Comparison of ENCODE assay signal across 20 mouse cellular contexts in genomic region chr15:13419616-13420015, GRCm38 (mm10).
A peak's percentile ranks its signal among the peaks of the same experiment; 100 is the strongest.
DNase-seq lines count a peak whose midpoint lies in the region; ATAC-seq and TF ChIP-seq lines count a peak whose summit lies in the region.
"Had no signal": no experiment of that assay in that cellular context is flagged by ENCODE, and none has a peak within 500 bp of the region (broad histone marks: within the 10 kb centered on the region; RNA-seq: fewer than 3 reads in every experiment).

No protein-coding gene starts in this region.

- H3K4me1 ChIP-seq in kidney, embryonic 14.5 days (ENCODE audit: control insufficient read depth, insufficient read depth, low read length): peaks cover 3% of the 10 kb centered on the region; the same call in 1 of the 2 replicates
- no peaks in the 10 kb centered on the region for H3K4me1 ChIP-seq in lung, postnatal 0 days (ENCODE audit: insufficient read depth, low read depth, low read length)
- no peaks in the 10 kb centered on the region for H3K4me1 ChIP-seq in lung, adult 2 months (ENCODE audit: control insufficient read depth, insufficient read depth, low read length)
- H3K4me1 ChIP-seq: embryonic facial prominence, embryonic 15.5 days; limb, embryonic 13.5 days; liver, embryonic 15.5 days; neural tube, embryonic 12.5 days had no signal

- H3K4me3 ChIP-seq in kidney, embryonic 14.5 days (ENCODE audit: low read length): no peak overlapping the region
- no peak overlapping the region for H3K4me3 ChIP-seq in lung, postnatal 0 days (ENCODE audit: low read depth, low read length)
- no peak overlapping the region for H3K4me3 ChIP-seq in lung, adult 2 months (replicated peaks; ENCODE audit: extremely low read depth, low read depth, low read length)
- H3K4me3 ChIP-seq: embryonic facial prominence, embryonic 15.5 days; limb, embryonic 13.5 days; liver, embryonic 15.5 days; neural tube, embryonic 12.5 days had no signal

- no peak overlapping the region for H3K9ac ChIP-seq in kidney, embryonic 14.5 days (ENCODE audit: low read depth, low read length)
- no peak overlapping the region for H3K9ac ChIP-seq in lung, postnatal 0 days (replicated peaks; ENCODE audit: low read depth)
- H3K9ac ChIP-seq: embryonic facial prominence, embryonic 15.5 days; limb, embryonic 13.5 days; liver, embryonic 15.5 days; neural tube, embryonic 12.5 days had no signal

- H3K27ac ChIP-seq in kidney, embryonic 14.5 days (ENCODE audit: low read depth, low read length): no peak overlapping the region
- no peak overlapping the region for H3K27ac ChIP-seq in lung, postnatal 0 days (ENCODE audit: low read length)
- H3K27ac ChIP-seq: embryonic facial prominence, embryonic 15.5 days; limb, embryonic 13.5 days; liver, embryonic 15.5 days; neural tube, embryonic 12.5 days had no signal

- no peak for DNase-seq in kidney, adult 18-20 months
- DNase-seq in lung, postnatal 0 days (ENCODE audit: low spot score): no peak
- no peak for DNase-seq in lung, adult 2 months
- peak; percentile 61 for DNase-seq in embryo, embryonic 11 days
- DNase-seq in mesoderm, embryonic 11.5 days (ENCODE audit: low read depth, low spot score): peak; percentile 30
- no peak for DNase-seq in adrenal gland, adult 8-10 months
- DNase-seq: adrenal gland, postnatal 14 days; B cell, adult 2 months; cerebellum, adult 18-20 months; cerebellum, postnatal 36 days; gastrocnemius, postnatal 36 days; heart, postnatal 10 days; right cerebral cortex, postnatal 14 days had no signal

- 18% methylated on average over 3 of the region's 3 CpGs for WGBS in kidney, embryonic 14.5 days
- WGBS in lung, postnatal 0 days: 14% methylated on average over 3 of the region's 3 CpGs
- WGBS in lung, adult 2 months: 21% methylated on average over 3 of the region's 3 CpGs

- no peak overlapping the region for H3K4me2 ChIP-seq in kidney, embryonic 14.5 days (replicated peaks; ENCODE audit: low read depth, low read length)
- no peak overlapping the region for H3K4me2 ChIP-seq in lung, postnatal 0 days (replicated peaks; ENCODE audit: low read depth, low read length)
- H3K4me2 ChIP-seq: embryonic facial prominence, embryonic 15.5 days; limb, embryonic 13.5 days; liver, embryonic 15.5 days; neural tube, embryonic 12.5 days had no signal

- H3K27me3 ChIP-seq in kidney, embryonic 14.5 days (ENCODE audit: control insufficient read depth, insufficient read depth, low read length): no peaks in the 10 kb centered on the region
- no peaks in the 10 kb centered on the region for H3K27me3 ChIP-seq in lung, postnatal 0 days (replicated peaks; ENCODE audit: insufficient read depth, low read length)
- H3K27me3 ChIP-seq: embryonic facial prominence, embryonic 15.5 days; limb, embryonic 13.5 days; liver, embryonic 15.5 days; neural tube, embryonic 12.5 days had no signal

- no peak for TF ChIP-seq EP300 in lung, postnatal 0 days (IDR thresholded peaks at IDR 0.05)

- TF ChIP-seq CTCF in lung, postnatal 0 days (IDR thresholded peaks at IDR 0.05): no peak
- no peak for TF ChIP-seq CTCF in lung, adult 2 months (IDR thresholded peaks at IDR 0.05; ENCODE audit: insufficient read depth, low read length)

- H3K36me3 ChIP-seq in kidney, embryonic 14.5 days (ENCODE audit: control insufficient read depth, insufficient read depth, low read length): no peaks in the 10 kb centered on the region
- H3K36me3 ChIP-seq in lung, postnatal 0 days (ENCODE audit: insufficient read depth, low read length): no peaks in the 10 kb centered on the region
- H3K36me3 ChIP-seq: embryonic facial prominence, embryonic 15.5 days; limb, embryonic 13.5 days; liver, embryonic 15.5 days; neural tube, embryonic 12.5 days had no signal

- ATAC-seq in kidney, embryonic 14.5 days (ENCODE audit: low FRiP score, low TSS enrichment): peak; percentile 71
- peak; percentile 49 for ATAC-seq in lung, postnatal 0 days
- ATAC-seq: hindbrain, embryonic 16.5 days; intestine, postnatal 0 days had no signal

- H3K9me3 ChIP-seq in kidney, embryonic 14.5 days (ENCODE audit: control insufficient read depth, low read length): no peaks in the 10 kb centered on the region
- H3K9me3 ChIP-seq in lung, postnatal 0 days (ENCODE audit: low read length): no peaks in the 10 kb centered on the region
- H3K9me3 ChIP-seq: embryonic facial prominence, embryonic 15.5 days; limb, embryonic 13.5 days; liver, embryonic 15.5 days; neural tube, embryonic 12.5 days had no signal

- no peak for TF ChIP-seq POLR2A in lung, adult 2 months (IDR thresholded peaks at IDR 0.05; ENCODE audit: borderline replicate concordance, extremely low read depth, low read depth, low read length)

Comparison
In these comparisons a context has a peak if more than half of its experiments do, and no peak if none do; other contexts are left out.
1. DNase-seq: peak in embryo, embryonic 11 days (single experiment) and mesoderm, embryonic 11.5 days (single experiment); none in kidney, adult 18-20 months (single experiment), lung, postnatal 0 days (single experiment), lung, adult 2 months (single experiment) and adrenal gland, adult 8-10 months (single experiment).